Mouse (Mus musculus): ENCODE measurements around the gene Tmem150a.

- TF ChIP-seq CTCF (IDR thresholded peaks at IDR 0.05; ENCODE audit: control insufficient read depth, insufficient read depth, low read length) (no peak), POLR2A (IDR thresholded peaks at IDR 0.05; ENCODE audit: borderline replicate concordance, control insufficient read depth, low read depth, low read length) (peak; percentile 97)
Measured at GRCm38 (mm10) chr6:72345074-72345567, 10.1 kb upstream of the Tmem150a start, which contains the start of gene Usp39.

Data from bone marrow, adult 2 months (tissue).